Mouse (Mus musculus) MEL (cell line): ENCODE data around the gene 2810459M11Rik. TPM values are rescaled to one million over a fixed set of nuclear protein-coding genes. Genes with fewer than 3 reads are reported as not detected.

Source experiments
- DNase-seq: peaks from one replicate; pipeline ENCODE4 v3.0.0; 2011; ENCODE audit warnings: low read depth, low spot score
- H3K27ac ChIP-seq: 2 replicates; pipeline ENCODE4 v1.5.1; 2012; ENCODE audit warnings: low read depth, mild to moderate bottlenecking, control low read depth, low read length, moderate library complexity; ENCODE audit not compliant: control insufficient read depth
- H3K27me3 ChIP-seq, 2 experiments: fragments of 150-350 bp in 1 of 2; sonication (generic) in 1 of 2; 2 replicates each; pipeline ENCODE4 v1.6.1; 2012; ENCODE audit warnings: low read length in 2 of 2, mild to moderate bottlenecking in 2 of 2, improper control_type of control experiment in 1 of 2, moderate library complexity in 1 of 2; ENCODE audit not compliant: insufficient read depth in 2 of 2, control insufficient read depth in 1 of 2
- H3K36me3 ChIP-seq, 2 experiments: 2 replicates each; pipeline ENCODE4 v1.6.1; 2012 to 2014; ENCODE audit warnings: low read length in 2 of 2, improper control_type of control experiment in 1 of 2, inconsistent platforms in 1 of 2, mild to moderate bottlenecking in 1 of 2; ENCODE audit not compliant: insufficient read depth in 2 of 2, control insufficient read depth in 1 of 2
- H3K4me1 ChIP-seq, 2 experiments: fragments of 150-350 bp in 1 of 2; sonication (generic) in 1 of 2; 2 replicates each; pipeline ENCODE4 v1.6.1; 2012; ENCODE audit warnings: low read length in 2 of 2, improper control_type of control experiment in 1 of 2, mild to moderate bottlenecking in 1 of 2; ENCODE audit not compliant: insufficient read depth in 2 of 2, control insufficient read depth in 1 of 2
- H3K4me3 ChIP-seq, 2 experiments: fragments of 150-350 bp in 1 of 2; sonication (generic) in 1 of 2; 2 replicates each; pipeline ENCODE4 v1.5.1; 2012; ENCODE audit warnings: low read depth in 2 of 2, low read length in 2 of 2, mild to moderate bottlenecking in 2 of 2, moderate library complexity in 2 of 2, control low read depth in 1 of 2, improper control_type of control experiment in 1 of 2; ENCODE audit not compliant: control insufficient read depth in 1 of 2, insufficient read depth in 1 of 2
- H3K79me2 ChIP-seq: 2 replicates; pipeline ENCODE4 v1.6.1; 2012; ENCODE audit warnings: mild to moderate bottlenecking, low read length, moderate library complexity; ENCODE audit not compliant: control insufficient read depth, poor library complexity, insufficient read depth
- H3K9ac ChIP-seq: 2 replicates; pipeline ENCODE4 v1.6.1; 2012; ENCODE audit warnings: low read depth, mild to moderate bottlenecking, control low read depth, low read length, moderate library complexity; ENCODE audit not compliant: control insufficient read depth, poor library complexity, severe bottlenecking
- H3K9me3 ChIP-seq: fragments of 150-350 bp; sonication (generic); replicated peaks from 2 replicates; pipeline ENCODE4 v1.6.1; 2012; ENCODE audit warnings: mild to moderate bottlenecking, low read length, improper control_type of control experiment, moderate library complexity; ENCODE audit not compliant: insufficient read depth
- CTCF ChIP-seq, 3 experiments: IDR thresholded peaks in 2 of 3; conservative IDR thresholded peaks in 1 of 3; 2 replicates each; pipeline ENCODE4 v1.5.1; 2011 to 2012; ENCODE audit warnings: low read length in 3 of 3, low read depth in 2 of 3, mild to moderate bottlenecking in 2 of 3, improper control_type of control experiment in 1 of 3, inconsistent platforms in 1 of 3, mixed read lengths in 1 of 3, moderate library complexity in 1 of 3; ENCODE audit not compliant: control insufficient read depth in 1 of 3, insufficient read depth in 1 of 3, poor library complexity in 1 of 3, severe bottlenecking in 1 of 3
- E2F4 ChIP-seq: IDR thresholded peaks from 2 replicates; pipeline ENCODE4 v1.6.1; 2011; ENCODE audit warnings: low read depth, low read length, improper control_type of control experiment, borderline replicate concordance
- ELF1 ChIP-seq: IDR thresholded peaks from 2 replicates; pipeline ENCODE4 v1.6.1; 2014; ENCODE audit warnings: low read depth, mild to moderate bottlenecking, inconsistent platforms, low read length, improper control_type of control experiment, moderate library complexity
- EP300 ChIP-seq, 2 experiments: IDR thresholded peaks; 2 replicates each; pipeline ENCODE4 v1.6.1; 2011; ENCODE audit warnings: improper control_type of control experiment in 2 of 2, low read length in 2 of 2, low read depth in 1 of 2, mild to moderate bottlenecking in 1 of 2
- ETS1 ChIP-seq: IDR thresholded peaks from 2 replicates; pipeline ENCODE4 v1.6.1; 2012; ENCODE audit warnings: low read depth, mild to moderate bottlenecking, inconsistent platforms, low read length, improper control_type of control experiment, moderate library complexity
- GABPA ChIP-seq: IDR thresholded peaks from 2 replicates; pipeline ENCODE4 v1.6.1; 2012; ENCODE audit warnings: low read depth, mild to moderate bottlenecking, inconsistent platforms, low read length, improper control_type of control experiment, moderate library complexity
- GATA1 ChIP-seq: IDR thresholded peaks from 2 replicates; pipeline ENCODE4 v1.6.1; 2011; ENCODE audit warnings: low read depth, low read length, improper control_type of control experiment
- JUND ChIP-seq: IDR thresholded peaks from 2 replicates; pipeline ENCODE4 v1.6.1; 2011; ENCODE audit warnings: low read depth, mild to moderate bottlenecking, improper control_type of control experiment, low read length
- KAT2A ChIP-seq: conservative IDR thresholded peaks from 2 replicates; pipeline ENCODE4 v1.6.1; 2012; ENCODE audit warnings: low read depth, low read length, improper control_type of control experiment, inconsistent platforms
- MAX ChIP-seq: IDR thresholded peaks from 2 replicates; pipeline ENCODE4 v1.6.1; 2011; ENCODE audit warnings: low read length, improper control_type of control experiment
- MXI1 ChIP-seq: IDR thresholded peaks from 2 replicates; pipeline ENCODE4 v1.6.1; 2011; ENCODE audit warnings: mild to moderate bottlenecking, low read depth, low read length, improper control_type of control experiment
- MYB ChIP-seq: IDR thresholded peaks from 2 replicates; pipeline ENCODE4 v1.6.1; 2011; ENCODE audit warnings: mild to moderate bottlenecking, low read depth, low read length, improper control_type of control experiment
- NELFE ChIP-seq: IDR thresholded peaks from 2 replicates; pipeline ENCODE4 v1.6.1; 2011; ENCODE audit warnings: low read depth, low read length, improper control_type of control experiment
- POLR2A ChIP-seq, 2 experiments: IDR thresholded peaks; 2 replicates each; pipeline ENCODE4 v1.6.1; 2011 to 2012; ENCODE audit warnings: low read length in 2 of 2, mild to moderate bottlenecking in 2 of 2, control low read depth in 1 of 2, improper control_type of control experiment in 1 of 2, low read depth in 1 of 2, moderate library complexity in 1 of 2; ENCODE audit not compliant: control insufficient read depth in 1 of 2, insufficient read depth in 1 of 2, poor library complexity in 1 of 2
- POLR2AphosphoS5 ChIP-seq: IDR thresholded peaks from 2 replicates; pipeline ENCODE4 v1.6.1; 2012; ENCODE audit warnings: low read depth, borderline replicate concordance, mild to moderate bottlenecking, inconsistent platforms, low read length, moderate library complexity, mixed read lengths
- SMC3 ChIP-seq: IDR thresholded peaks from 2 replicates; pipeline ENCODE4 v1.6.1; 2011; ENCODE audit warnings: low read depth, low read length, improper control_type of control experiment
- TAL1 ChIP-seq: IDR thresholded peaks from 2 replicates; pipeline ENCODE4 v1.6.1; 2012; ENCODE audit warnings: mild to moderate bottlenecking, inconsistent platforms, low read length, moderate library complexity, mixed read lengths
- USF2 ChIP-seq, 2 experiments: IDR thresholded peaks; 2 replicates each; pipeline ENCODE4 v1.6.1; 2011 to 2012; ENCODE audit warnings: improper control_type of control experiment in 2 of 2, low read length in 2 of 2, borderline replicate concordance in 1 of 2, inconsistent platforms in 1 of 2, low read depth in 1 of 2, mild to moderate bottlenecking in 1 of 2; ENCODE audit not compliant: insufficient read depth in 1 of 2
- ZC3H11A ChIP-seq: IDR thresholded peaks from 2 replicates; pipeline ENCODE4 v1.6.1; 2012; ENCODE audit warnings: low read depth, mild to moderate bottlenecking, inconsistent platforms, low read length, improper control_type of control experiment
- ZKSCAN1 ChIP-seq: IDR thresholded peaks from 2 replicates; pipeline ENCODE4 v1.6.1; 2012; ENCODE audit warnings: low read depth, mild to moderate bottlenecking, inconsistent platforms, low read length, improper control_type of control experiment, moderate library complexity
- ZMIZ1 ChIP-seq: IDR thresholded peaks from 2 replicates; pipeline ENCODE4 v1.6.1; 2012; ENCODE audit warnings: low read depth, mild to moderate bottlenecking, inconsistent platforms, low read length, improper control_type of control experiment, moderate library complexity
- ZNF384 ChIP-seq: IDR thresholded peaks from 2 replicates; pipeline ENCODE4 v1.6.1; 2012; ENCODE audit warnings: low read depth, mild to moderate bottlenecking, inconsistent platforms, low read length, improper control_type of control experiment
- polyA plus RNA-seq, 2 experiments: library from polyadenylated mRNA; stranded (reverse) in 1 of 2; unstranded in 1 of 2; fragments of >175 nt in 1 of 2; fragments of >200 nt in 1 of 2; gene quantifications; 2 replicates each; pipeline versions ENCODE4 v1.2.1 to v1.2.4; 2012; ENCODE audit warnings: low replicate concordance in 2 of 2, low read depth in 1 of 2; ENCODE audit not compliant: insufficient read length in 2 of 2, insufficient read depth in 1 of 2, missing spikeins in 1 of 2
- total RNA-seq: library from RNA; depleted of rRNA; stranded (reverse); fragments of 300-350 nt; gene quantifications from 2 replicates; pipeline ENCODE4 v1.2.3, GENCODE M21; 2012

Gene 2810459M11Rik
- total and polyA plus RNA-seq, 3 experiments, result not detected

GRCm38 (mm10) chr1:85998012-85998411 lies 47.7 kb upstream of the 2810459M11Rik start:
- H3K4me1 ChIP-seq, result no peaks in the 10 kb centered on the region; a peak in 1 of 4 replicates
- H3K4me3 ChIP-seq, result no peak overlapping the region
- H3K9ac ChIP-seq, result no peak overlapping the region
- no peak for DNase-seq
- H3K79me2 ChIP-seq, result no peaks in the 10 kb centered on the region
- H3K27me3 ChIP-seq, result peaks cover 5 to 7% of the 10 kb centered on the region in 2 experiments
- no peaks in the 10 kb centered on the region for H3K9me3 ChIP-seq
- TF ChIP-seq ZMIZ1, result no peak
- TF ChIP-seq ZKSCAN1, result no peak
- no peak for TF ChIP-seq MXI1
- no peak for TF ChIP-seq GATA1
- no peak for TF ChIP-seq KAT2A
- TF ChIP-seq USF2 (IDR thresholded peaks at IDR 0.05; ENCODE audit: borderline replicate concordance in 1 of 2, insufficient read depth in 1 of 2, low read depth in 1 of 2, low read length in 2 of 2), result no peak
- no peak for TF ChIP-seq EP300 (IDR thresholded peaks at IDR 0.05; ENCODE audit: low read depth in 1 of 2, low read length in 2 of 2)
- no peak for TF ChIP-seq POLR2A (IDR thresholded peaks at IDR 0.05; ENCODE audit: control insufficient read depth in 1 of 2, insufficient read depth in 1 of 2, low read depth in 1 of 2, low read length in 2 of 2, poor library complexity in 1 of 2)
- no peak for TF ChIP-seq MAX
- H3K27ac ChIP-seq, result no peak overlapping the region
- no peaks in the 10 kb centered on the region for H3K36me3 ChIP-seq

- TF ChIP-seq ETS1, result no peak
- TF ChIP-seq GATA1, result no peak
- no peak for TF ChIP-seq E2F4
- no peak for TF ChIP-seq SMC3
- TF ChIP-seq ELF1, result no peak
- TF ChIP-seq TAL1, result no peak
- TF ChIP-seq ZC3H11A, result no peak
- no peak for TF ChIP-seq GABPA
- TF ChIP-seq POLR2AphosphoS5, result no peak
- TF ChIP-seq CTCF (IDR thresholded peaks at IDR 0.05 in 2 of 3, conservative IDR thresholded peaks at IDR 0.05 in 1 of 3; ENCODE audit: control insufficient read depth in 1 of 3, insufficient read depth in 1 of 3, low read depth in 2 of 3, low read length in 3 of 3, poor library complexity in 1 of 3, severe bottlenecking in 1 of 3), result no peak
- no peak for TF ChIP-seq ZNF384
- TF ChIP-seq NELFE, result no peak
- no peak for TF ChIP-seq JUND
- no peak for TF ChIP-seq MYB
- TF ChIP-seq MXI1, result no peak
- TF ChIP-seq MAX, result no peak
- no peak for DNase-seq
- Histone ChIP-seq H3K27ac (no peak overlapping the region), H3K4me3 (no peak overlapping the region), H3K9me3 (no peaks in the 10 kb centered on the region), H3K36me3 (no peaks in the 10 kb centered on the region), H3K9ac (no peak overlapping the region), H3K27me3 (peaks cover 5 to 8% of the 10 kb centered on the region in 2 experiments), H3K4me1 (no peaks in the 10 kb centered on the region; a peak in 1 of 4 replicates), H3K79me2 (no peaks in the 10 kb centered on the region)
These were observed 45.7 kb upstream of the 2810459M11Rik start for GRCm38 (mm10) chr1:85999853-86000570.
